Mouse (Mus musculus) forebrain, embryonic 11.5 days (tissue): ENCODE measurements around the gene Cyfip2. TPM values are rescaled to one million over a fixed set of nuclear protein-coding genes. Genes with fewer than 3 reads are reported as not detected.
"Not testable (repeated sequence)": the region's sequence is repeated elsewhere in the genome, so short reads cannot be mapped to it uniquely, and the experiment has no call there.

Experiments used
- ATAC-seq: fragments of 200-750 bp; cut with Nextera tagmentation; replicated peaks from 2 replicates; pipeline ENCODE4 v1.8.0; 2017; ENCODE audit warnings: moderate TSS enrichment; ENCODE audit not compliant: low FRiP score
- DNase-seq: peaks from one replicate; pipeline ENCODE4 v3.0.0-alpha.2; 2017; ENCODE audit warnings: low spot score
- H3K27ac ChIP-seq: fragments of 300-500 bp; sonication (generic); 2 replicates; pipeline ENCODE4 v1.5.1; 2014; ENCODE audit warnings: low read depth, low read length
- H3K27me3 ChIP-seq: fragments of 300-500 bp; sonication (generic); 2 replicates; pipeline ENCODE4 v1.6.1; 2014; ENCODE audit warnings: mild to moderate bottlenecking, low read length, mixed read lengths; ENCODE audit not compliant: control insufficient read depth, insufficient read depth
- H3K36me3 ChIP-seq: fragments of 300-500 bp; sonication (generic); 2 replicates; pipeline ENCODE4 v1.6.1; 2014; ENCODE audit warnings: mild to moderate bottlenecking, low read length, moderate library complexity, mixed read lengths; ENCODE audit not compliant: control insufficient read depth, insufficient read depth
- H3K4me1 ChIP-seq: fragments of 300-500 bp; sonication (generic); replicated peaks from 2 replicates; pipeline ENCODE4 v1.6.1; 2014; ENCODE audit warnings: low read length, mixed read lengths; ENCODE audit not compliant: control insufficient read depth, insufficient read depth
- H3K4me2 ChIP-seq: fragments of 300-500 bp; sonication (generic); 2 replicates; pipeline ENCODE4 v1.6.1; 2014; ENCODE audit warnings: low read depth, mild to moderate bottlenecking, low read length, moderate library complexity, mixed read lengths; ENCODE audit not compliant: severe bottlenecking
- H3K4me3 ChIP-seq: fragments of 300-500 bp; sonication (generic); 2 replicates; pipeline ENCODE4 v1.5.1; 2014; ENCODE audit warnings: low read depth, low read length
- H3K9ac ChIP-seq: fragments of 300-500 bp; sonication (generic); 2 replicates; pipeline ENCODE4 v1.6.1; 2014; ENCODE audit warnings: low read length
- H3K9me3 ChIP-seq: fragments of 300-500 bp; sonication (generic); 2 replicates; pipeline ENCODE4 v1.6.1; 2016; ENCODE audit warnings: low read length, mixed read lengths; ENCODE audit not compliant: control insufficient read depth
- WGBS: fragments of 180-500 bp; shearing (Covaris S2); extraction: QIAGEN DNeasy Blood & Tissue Kit; methylation state at CpG from one replicate; pipeline ENCODE4 v1.1.7; 2014; 5-methylcytosine and 5-hydroxymethylcytosine counted together
- polyA plus RNA-seq: library from polyadenylated mRNA; unstranded; fragments of >200 nt; fragmentation: Nextera tagmentation; extraction: Ambion mirVana; gene quantifications from 2 replicates; pipeline ENCODE4 v1.2.1, GENCODE M21; 2014

Cyfip2 gene
- polyA plus RNA-seq, 1 experiment from 2014 or later: 50.9 TPM

DNA sequence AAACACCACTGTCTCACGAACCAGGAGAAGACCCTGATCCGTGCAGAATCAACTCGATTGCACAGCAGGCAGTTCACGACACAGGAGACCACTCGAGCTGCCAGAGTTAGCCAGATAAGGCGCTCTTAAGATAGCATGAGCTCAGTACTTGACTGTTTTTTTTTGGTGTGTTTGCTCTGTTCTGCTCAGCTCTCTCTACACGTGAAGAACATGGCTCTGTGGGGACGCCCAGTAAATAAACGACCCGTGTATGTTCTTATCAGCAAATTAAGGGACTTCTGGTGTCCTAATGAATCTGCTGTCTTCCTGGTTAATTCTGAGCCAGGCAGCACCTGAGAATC is 110.1 kb downstream of the Cyfip2 start:
- H3K36me3 ChIP-seq: peaks cover 3% of the 10 kb centered on the region; the same call in 1 of the 2 replicates
- no peak overlapping the region for H3K9ac ChIP-seq
- DNase-seq (no peak), ATAC-seq (no peak)
- no peak overlapping the region for H3K27ac ChIP-seq
- no peaks in the 10 kb centered on the region for H3K27me3 ChIP-seq
- no peaks in the 10 kb centered on the region for H3K9me3 ChIP-seq
- no peak overlapping the region for H3K4me2 ChIP-seq
- WGBS: 78% methylated on average over 10 of the region's 10 CpGs
- H3K4me3 ChIP-seq: no peak overlapping the region
- no peaks in the 10 kb centered on the region for H3K4me1 ChIP-seq

DNA sequence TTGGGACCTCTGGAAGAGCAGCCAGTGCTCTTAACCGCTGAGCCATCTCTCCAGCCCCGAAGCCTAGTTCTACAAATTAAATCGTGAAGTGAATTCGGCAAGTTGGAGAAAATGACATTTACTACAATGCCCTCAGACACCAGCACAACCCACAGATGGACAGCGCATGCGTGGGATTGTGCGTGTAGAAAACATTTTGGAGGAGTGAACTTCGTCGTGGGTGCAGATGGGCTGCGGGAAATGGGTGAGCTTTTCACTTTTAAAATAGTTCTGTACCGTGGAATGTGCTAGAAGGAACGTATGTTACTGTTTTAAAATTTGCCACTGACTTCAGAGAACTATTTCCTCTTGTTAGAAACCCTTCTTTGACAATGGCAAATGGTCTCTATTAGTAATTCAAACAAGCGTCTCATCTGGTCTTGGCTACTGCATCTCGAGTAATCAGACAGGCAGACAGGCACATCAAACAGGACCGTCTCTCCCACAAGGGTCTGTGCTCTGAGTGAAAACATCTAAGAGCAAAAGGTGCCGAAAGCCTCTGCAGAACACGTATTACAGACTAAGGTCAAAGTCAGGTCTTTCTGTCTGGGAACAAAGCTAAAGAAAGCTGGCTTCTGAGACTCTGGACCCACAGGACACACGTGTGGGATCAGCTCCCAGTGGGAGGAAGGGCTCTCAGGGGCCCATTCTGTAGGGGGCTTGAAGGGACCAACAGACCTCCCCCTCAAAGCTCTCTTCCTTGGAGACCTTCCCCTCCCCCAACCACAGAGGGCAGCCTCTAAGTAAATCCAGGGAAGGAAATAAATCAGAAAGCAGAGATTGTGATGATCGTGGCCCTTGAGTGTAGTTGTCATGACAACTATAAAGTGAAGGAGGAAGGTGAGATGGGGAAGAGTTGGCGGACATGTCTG is 110.8 kb downstream of the Cyfip2 start:
- no peak overlapping the region for H3K4me3 ChIP-seq
- no peak overlapping the region for H3K4me2 ChIP-seq
- no peak overlapping the region for H3K9ac ChIP-seq
- H3K4me1 ChIP-seq: no peaks in the 10 kb centered on the region
- H3K9me3 ChIP-seq: no peaks in the 10 kb centered on the region
- DNase-seq: no peak
- H3K27ac ChIP-seq: no peak overlapping the region
- no peaks in the 10 kb centered on the region for H3K27me3 ChIP-seq
- no peak for ATAC-seq
- peaks cover 3% of the 10 kb centered on the region; the same call in 1 of the 2 replicates for H3K36me3 ChIP-seq
- WGBS: 78% methylated on average over 20 of the region's 20 CpGs

DNA sequence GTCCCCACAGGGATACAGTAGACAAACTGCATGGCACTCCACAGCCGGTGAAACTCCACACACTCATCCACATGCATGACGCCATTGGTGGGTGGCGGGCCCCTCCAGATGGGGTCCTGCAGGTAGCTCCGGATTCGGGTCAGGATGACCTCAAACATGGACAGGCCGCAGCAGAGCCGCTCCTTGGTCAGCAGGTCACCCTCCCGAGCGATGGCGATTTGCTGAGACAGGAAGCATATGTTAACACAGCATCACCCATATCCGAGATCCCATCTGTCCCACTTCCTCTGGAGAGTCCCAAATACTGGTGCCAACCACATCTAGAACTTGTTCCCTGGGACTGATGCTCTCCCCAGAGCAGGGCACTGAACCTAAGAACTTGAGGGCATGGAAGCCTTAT is 112.0 kb downstream of the Cyfip2 start:
- no peaks in the 10 kb centered on the region for H3K27me3 ChIP-seq
- H3K9ac ChIP-seq: no peak overlapping the region
- DNase-seq (no peak), ATAC-seq (no peak)
- H3K4me1 ChIP-seq: no peaks in the 10 kb centered on the region
- 96% methylated on average over 11 of the region's 11 CpGs for WGBS
- no peak overlapping the region for H3K4me2 ChIP-seq
- H3K36me3 ChIP-seq: peaks cover 6% of the 10 kb centered on the region; the same call in 1 of the 2 replicates
- H3K27ac ChIP-seq: no peak overlapping the region
- no peaks in the 10 kb centered on the region for H3K9me3 ChIP-seq
- no peak overlapping the region for H3K4me3 ChIP-seq

DNA sequence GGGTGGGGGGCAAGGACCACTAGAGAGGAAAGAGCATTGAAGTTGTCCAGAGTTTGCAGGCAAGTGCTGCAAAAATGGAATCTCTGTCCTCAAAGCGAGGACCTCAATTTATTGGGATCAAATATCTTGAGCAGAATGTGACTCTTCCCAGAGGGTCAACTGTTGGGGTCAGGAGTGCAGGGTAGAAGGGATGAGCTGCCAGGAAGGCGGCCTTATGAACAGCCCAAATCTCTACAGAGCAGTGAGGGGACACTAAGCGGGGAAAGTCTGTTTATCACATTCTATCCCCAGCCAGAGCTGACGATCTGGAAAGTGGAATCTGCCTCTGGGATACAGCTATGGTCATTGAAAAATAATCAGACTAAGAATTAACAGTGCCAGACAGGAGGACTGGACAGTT is 118.5 kb downstream of the Cyfip2 start:
- Histone ChIP-seq H3K36me3 (peaks cover 6% of the 10 kb centered on the region; the same call in 1 of the 2 replicates), H3K4me3 (no peak overlapping the region), H3K27ac (no peak overlapping the region), H3K4me1 (no peaks in the 10 kb centered on the region), H3K9ac (no peak overlapping the region), H3K9me3 (no peaks in the 10 kb centered on the region), H3K4me2 (no peak overlapping the region), H3K27me3 (no peaks in the 10 kb centered on the region)
- DNase-seq (peak; percentile 38), ATAC-seq (no peak)
- WGBS: 77% methylated on average over 4 of the region's 4 CpGs

DNA sequence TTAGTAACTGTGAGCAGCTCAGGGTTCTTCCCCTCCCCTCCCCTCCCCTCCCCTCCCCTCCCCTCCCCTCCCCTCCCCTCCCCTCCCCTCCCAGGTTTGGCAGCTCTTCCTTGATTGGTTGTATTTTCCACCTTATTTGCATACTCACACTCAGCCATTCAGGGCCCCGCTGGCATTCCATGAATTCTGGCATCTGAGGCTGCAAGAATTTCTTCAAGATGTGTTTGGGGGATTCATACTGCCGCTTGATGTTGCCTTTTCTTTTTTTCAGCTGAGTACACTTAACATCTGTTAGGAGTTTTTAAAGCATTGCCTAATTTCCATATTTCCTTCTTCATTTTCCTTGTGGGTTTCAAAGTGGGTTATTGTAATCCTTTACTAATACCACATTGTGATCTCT is 124.4 kb downstream of the Cyfip2 start:
- DNase-seq (peak; percentile 42), ATAC-seq (no peak)
- no peak overlapping the region for H3K4me2 ChIP-seq
- no peak overlapping the region for H3K9ac ChIP-seq
- no peaks in the 10 kb centered on the region for H3K4me1 ChIP-seq
- 80% methylated on average over 2 of the region's 2 CpGs for WGBS
- no peak overlapping the region for H3K4me3 ChIP-seq
- no peak overlapping the region for H3K27ac ChIP-seq
- no peaks in the 10 kb centered on the region for H3K9me3 ChIP-seq
- H3K36me3 ChIP-seq: no peaks in the 10 kb centered on the region
- H3K27me3 ChIP-seq: no peaks in the 10 kb centered on the region

DNA sequence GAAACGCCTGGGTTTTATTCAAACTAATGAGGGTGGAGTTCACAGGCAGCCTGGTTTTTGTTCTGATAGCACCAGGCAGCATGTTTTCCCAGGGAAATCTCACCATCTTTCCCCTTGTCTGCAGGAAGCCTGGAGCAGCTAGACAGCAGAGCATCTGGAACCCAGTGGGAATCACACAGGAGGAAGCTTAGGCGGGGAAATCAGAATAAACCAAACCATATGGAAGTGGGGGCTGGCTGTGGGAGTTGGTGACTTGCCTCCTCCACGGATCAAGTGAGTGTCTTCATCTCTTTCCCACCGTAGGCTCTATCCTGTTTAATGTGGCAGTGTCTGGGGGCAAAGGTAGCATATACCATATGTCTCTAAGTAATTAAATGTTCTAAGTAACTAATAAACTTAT is 127.2 kb downstream of the Cyfip2 start:
- no peak for ATAC-seq

DNA sequence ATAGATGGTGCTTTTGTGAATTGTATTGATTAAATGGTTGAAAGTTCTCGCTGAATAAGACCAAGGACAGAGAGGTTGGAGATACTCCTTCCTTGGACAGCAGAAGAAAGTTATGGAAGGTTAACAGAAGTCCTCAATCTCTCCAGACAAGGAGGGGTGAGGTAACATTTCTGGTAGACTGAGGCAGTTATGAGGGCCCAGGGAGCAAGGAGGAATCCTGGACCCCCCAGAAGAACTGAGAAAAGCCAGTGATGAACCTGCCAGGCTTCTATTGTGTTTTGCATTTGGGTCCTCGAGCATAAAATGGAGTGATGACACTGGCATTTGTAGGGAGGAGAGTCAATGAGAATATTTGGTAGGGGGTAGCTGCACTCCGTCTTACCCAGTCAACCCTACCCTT is 127.7 kb downstream of the Cyfip2 start:
- DNase-seq (no peak), ATAC-seq (no peak)
- H3K36me3 ChIP-seq: no peaks in the 10 kb centered on the region
- H3K4me3 ChIP-seq: no peak overlapping the region
- WGBS: 77% methylated on average over 3 of the region's 3 CpGs
- H3K27ac ChIP-seq: no peak overlapping the region
- H3K27me3 ChIP-seq: no peaks in the 10 kb centered on the region
- H3K4me2 ChIP-seq: no peak overlapping the region
- H3K9ac ChIP-seq: no peak overlapping the region
- H3K4me1 ChIP-seq: no peaks in the 10 kb centered on the region
- no peaks in the 10 kb centered on the region for H3K9me3 ChIP-seq

More for the DNA sequence above, 127.2 kb downstream of the Cyfip2 start:
- Histone ChIP-seq H3K4me1 (no peaks in the 10 kb centered on the region), H3K9me3 (no peaks in the 10 kb centered on the region), H3K4me2 (no peak overlapping the region), H3K27ac (no peak overlapping the region), H3K4me3 (no peak overlapping the region), H3K36me3 (no peaks in the 10 kb centered on the region), H3K27me3 (no peaks in the 10 kb centered on the region), H3K9ac (no peak overlapping the region)
- peak; percentile 43 for DNase-seq
- 43% methylated on average over 4 of the region's 4 CpGs for WGBS

DNA sequence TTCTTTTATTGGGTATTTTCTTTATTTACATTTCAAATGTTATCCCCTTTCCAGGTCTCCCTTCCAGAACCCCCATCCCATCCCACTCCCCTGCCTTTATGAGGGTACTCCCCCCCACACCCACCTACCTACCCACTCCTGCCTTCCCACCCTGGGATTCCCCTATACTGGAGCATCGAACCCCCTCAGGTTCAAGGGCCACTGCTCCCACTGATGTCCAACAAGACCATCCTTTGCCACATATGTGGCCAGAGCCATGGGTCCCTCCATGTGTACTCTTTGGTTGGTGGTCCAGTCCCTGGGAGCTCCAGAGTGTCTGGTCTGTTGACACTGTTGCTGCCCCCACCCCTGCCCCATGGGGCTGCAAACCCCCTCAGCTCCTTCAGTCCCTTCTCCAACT is 130.6 kb downstream of the Cyfip2 start:
- H3K4me2 ChIP-seq, H3K9me3 ChIP-seq, ATAC-seq, H3K9ac ChIP-seq, H3K4me3 ChIP-seq, H3K4me1 ChIP-seq, DNase-seq, H3K36me3 ChIP-seq, H3K27me3 ChIP-seq, H3K27ac ChIP-seq: not testable (repeated sequence)
- 95% methylated on average over 1 of the region's 1 CpGs for WGBS
